Mouse (Mus musculus) heart, postnatal 0 days (tissue): ENCODE data around the gene Luc7l3.

Source experiments
- CTCF ChIP-seq: IDR thresholded peaks from 2 replicates; pipeline ENCODE4 v1.5.1; 2016; ENCODE audit warnings: antibody characterized with exemption, control low read depth, low read depth
- EP300 ChIP-seq: IDR thresholded peaks from 2 replicates; pipeline ENCODE4 v1.6.1; 2016; ENCODE audit warnings: antibody characterized with exemption, low read depth

GRCm38 (mm10) chr11:94370809-94371208, 49.0 kb upstream of the Luc7l3 start:
- TF ChIP-seq EP300, result no peak
- no peak for TF ChIP-seq CTCF
